Mouse (Mus musculus): Measurements from ENCODE around the gene Tmem150a. TPM values are rescaled to one million over a fixed set of nuclear protein-coding genes. Genes with fewer than 3 reads are reported as not detected.

Gene Tmem150a
- polyA plus RNA-seq, 1 experiment from 2014 or later, result 43.9 TPM

GRCm38 (mm10) chr6:72347166-72347941, 7.9 kb upstream of the Tmem150a start, which contains the start of gene 0610030E20Rik:
Gene 0610030E20Rik (plus strand): TSS chr6:72347317.
- peak within 1 kb of the TSS; percentile 98 for H3K9ac ChIP-seq (replicated peaks; ENCODE audit: low read length)
- no peaks in the 10 kb centered on the region for H3K27me3 ChIP-seq (ENCODE audit: insufficient read depth, low read length)
- no peaks in the 10 kb centered on the region for H3K9me3 ChIP-seq (ENCODE audit: low read length)
- WGBS, result under 1% methylated on average over 71 of the region's 72 CpGs
- H3K36me3 ChIP-seq (ENCODE audit: insufficient read depth, low read length), result peaks cover 26% of the 10 kb centered on the region; the same call in 1 of the 2 replicates
- peak within 1 kb of the TSS; percentile 77 for H3K4me2 ChIP-seq (replicated peaks; ENCODE audit: low read depth, low read length)
- H3K4me3 ChIP-seq (ENCODE audit: low read length), result peak within 1 kb of the TSS; percentile 90
- peak within 1 kb of the TSS; percentile 97 for H3K27ac ChIP-seq (ENCODE audit: low read length)
- peak; percentile 81 for ATAC-seq (ENCODE audit: low FRiP score, low TSS enrichment)
- H3K4me1 ChIP-seq (ENCODE audit: insufficient read depth, low read length), result peaks cover 30% of the 10 kb centered on the region

DNA sequence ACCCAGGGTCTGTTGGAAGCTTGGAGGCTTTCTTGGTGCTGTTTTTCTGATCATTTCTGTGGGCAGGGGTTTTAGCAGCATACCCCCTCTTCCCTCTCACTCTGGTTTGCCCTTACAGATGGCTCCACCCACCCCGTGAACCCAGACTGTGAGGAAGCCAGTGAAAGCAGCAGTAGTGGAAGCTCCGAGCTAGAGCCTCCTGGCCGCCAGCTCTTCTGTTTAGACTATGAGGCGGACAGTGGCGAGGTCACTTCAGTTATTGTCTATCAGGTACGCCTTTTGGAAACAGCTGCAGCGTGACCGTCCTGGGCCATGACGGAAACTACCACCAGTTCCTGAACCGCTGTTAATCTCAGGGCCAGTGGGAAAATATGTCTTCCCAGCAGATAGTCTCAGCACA, 6.8 kb upstream of the Tmem150a start:
- ATAC-seq (ENCODE audit: low FRiP score, low TSS enrichment), result no peak
- Histone ChIP-seq H3K36me3 (ENCODE audit: insufficient read depth, low read length) (peaks cover 26% of the 10 kb centered on the region; the same call in 1 of the 2 replicates), H3K4me2 (replicated peaks; ENCODE audit: low read depth, low read length) (peak overlapping the region; percentile 77), H3K4me3 (ENCODE audit: low read length) (peak overlapping the region; percentile 90; the same call in 1 of the 2 replicates), H3K4me1 (ENCODE audit: insufficient read depth, low read length) (peaks cover 30% of the 10 kb centered on the region), H3K9me3 (ENCODE audit: low read length) (no peaks in the 10 kb centered on the region), H3K27ac (ENCODE audit: low read length) (no peak overlapping the region), H3K27me3 (ENCODE audit: insufficient read depth, low read length) (no peaks in the 10 kb centered on the region), H3K9ac (replicated peaks; ENCODE audit: low read length) (peak overlapping the region; percentile 98; the same call in 1 of the 2 replicates)
- WGBS, result 80% methylated on average over 10 of the region's 10 CpGs

GRCm38 (mm10) chr6:72350214-72350613, 5.0 kb upstream of the Tmem150a start:
- Histone ChIP-seq H3K4me2 (replicated peaks; ENCODE audit: low read depth, low read length) (no peak overlapping the region), H3K36me3 (ENCODE audit: insufficient read depth, low read length) (peaks cover 26% of the 10 kb centered on the region; the same call in 1 of the 2 replicates), H3K9me3 (ENCODE audit: low read length) (no peaks in the 10 kb centered on the region), H3K27me3 (ENCODE audit: insufficient read depth, low read length) (no peaks in the 10 kb centered on the region), H3K4me1 (ENCODE audit: insufficient read depth, low read length) (peaks cover 21% of the 10 kb centered on the region), H3K27ac (ENCODE audit: low read length) (no peak overlapping the region), H3K4me3 (ENCODE audit: low read length) (no peak overlapping the region), H3K9ac (replicated peaks; ENCODE audit: low read length) (no peak overlapping the region)
- no peak for ATAC-seq (ENCODE audit: low FRiP score, low TSS enrichment)
- 91% methylated on average over 2 of the region's 2 CpGs for WGBS

- no peak for ATAC-seq (ENCODE audit: low FRiP score, low TSS enrichment)
- no peak overlapping the region for H3K27ac ChIP-seq (ENCODE audit: low read length)
- H3K9me3 ChIP-seq (ENCODE audit: low read length), result no peaks in the 10 kb centered on the region
- no peak overlapping the region for H3K9ac ChIP-seq (replicated peaks; ENCODE audit: low read length)
- H3K4me3 ChIP-seq (ENCODE audit: low read length), result no peak overlapping the region
- H3K36me3 ChIP-seq (ENCODE audit: insufficient read depth, low read length), result peaks cover 26% of the 10 kb centered on the region; the same call in 1 of the 2 replicates
- H3K4me2 ChIP-seq (replicated peaks; ENCODE audit: low read depth, low read length), result no peak overlapping the region
- WGBS, result 71% methylated on average over 5 of the region's 5 CpGs
- no peaks in the 10 kb centered on the region for H3K27me3 ChIP-seq (ENCODE audit: insufficient read depth, low read length)
- H3K4me1 ChIP-seq (ENCODE audit: insufficient read depth, low read length), result peaks cover 24% of the 10 kb centered on the region
These were observed 2.4 kb upstream of the Tmem150a start for GRCm38 (mm10) chr6:72352636-72353405.

GRCm38 (mm10) chr6:72354025-72354424, 1.2 kb upstream of the Tmem150a start:
- H3K4me2 ChIP-seq (replicated peaks; ENCODE audit: low read depth, low read length), result no peak overlapping the region
- no peak overlapping the region for H3K27ac ChIP-seq (ENCODE audit: low read length)
- no peak for ATAC-seq (ENCODE audit: low FRiP score, low TSS enrichment)

DNA sequence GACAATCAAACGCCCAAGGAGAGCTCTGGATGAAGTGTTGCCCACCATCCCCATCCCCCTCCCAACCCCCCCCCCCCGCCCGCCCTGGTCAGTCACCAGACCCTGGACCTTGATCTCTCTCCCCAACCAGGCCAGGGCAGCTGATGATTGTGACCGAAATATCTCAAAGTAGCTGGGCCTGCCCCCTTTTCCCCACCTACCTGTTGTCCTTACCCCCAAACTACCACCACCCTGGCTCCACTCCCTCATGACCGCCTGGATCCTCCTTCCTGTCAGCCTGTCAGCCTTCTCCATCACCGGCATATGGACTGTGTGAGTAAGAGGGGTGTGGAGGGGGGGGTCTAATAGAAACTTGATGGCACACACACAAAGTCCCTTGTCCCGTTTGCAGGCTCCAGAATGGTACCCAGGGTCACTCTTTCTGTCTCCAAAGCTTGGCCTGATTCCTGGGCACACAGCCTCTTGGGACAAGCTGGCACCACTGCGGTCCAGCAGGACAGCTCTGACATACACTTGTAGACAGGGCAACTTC, 820 bp downstream of the Tmem150a start:
- WGBS, result 30% methylated on average over 8 of the region's 8 CpGs
- Histone ChIP-seq H3K9me3 (ENCODE audit: low read length) (no peaks in the 10 kb centered on the region), H3K36me3 (ENCODE audit: insufficient read depth, low read length) (peaks cover 29% of the 10 kb centered on the region), H3K4me2 (replicated peaks; ENCODE audit: low read depth, low read length) (peak overlapping the region; percentile 79), H3K27ac (ENCODE audit: low read length) (no peak overlapping the region; the same call in 1 of the 2 replicates), H3K27me3 (ENCODE audit: insufficient read depth, low read length) (no peaks in the 10 kb centered on the region), H3K4me1 (ENCODE audit: insufficient read depth, low read length) (peaks cover 20% of the 10 kb centered on the region), H3K9ac (replicated peaks; ENCODE audit: low read length) (peak overlapping the region; percentile 75), H3K4me3 (ENCODE audit: low read length) (peak overlapping the region; percentile 64)
- peak; percentile 4; the same call in 1 of the 2 replicates for ATAC-seq (ENCODE audit: low FRiP score, low TSS enrichment)

More at GRCm38 (mm10) chr6:72354025-72354424, 1.2 kb upstream of the Tmem150a start:
- 75% methylated on average over 1 of the region's 1 CpGs for WGBS
- no peaks in the 10 kb centered on the region for H3K9me3 ChIP-seq (ENCODE audit: low read length)
- H3K4me3 ChIP-seq (ENCODE audit: low read length), result no peak overlapping the region
- H3K27me3 ChIP-seq (ENCODE audit: insufficient read depth, low read length), result no peaks in the 10 kb centered on the region
- no peak overlapping the region for H3K9ac ChIP-seq (replicated peaks; ENCODE audit: low read length)
- peaks cover 31% of the 10 kb centered on the region for H3K36me3 ChIP-seq (ENCODE audit: insufficient read depth, low read length)
- H3K4me1 ChIP-seq (ENCODE audit: insufficient read depth, low read length), result peaks cover 13% of the 10 kb centered on the region

DNA sequence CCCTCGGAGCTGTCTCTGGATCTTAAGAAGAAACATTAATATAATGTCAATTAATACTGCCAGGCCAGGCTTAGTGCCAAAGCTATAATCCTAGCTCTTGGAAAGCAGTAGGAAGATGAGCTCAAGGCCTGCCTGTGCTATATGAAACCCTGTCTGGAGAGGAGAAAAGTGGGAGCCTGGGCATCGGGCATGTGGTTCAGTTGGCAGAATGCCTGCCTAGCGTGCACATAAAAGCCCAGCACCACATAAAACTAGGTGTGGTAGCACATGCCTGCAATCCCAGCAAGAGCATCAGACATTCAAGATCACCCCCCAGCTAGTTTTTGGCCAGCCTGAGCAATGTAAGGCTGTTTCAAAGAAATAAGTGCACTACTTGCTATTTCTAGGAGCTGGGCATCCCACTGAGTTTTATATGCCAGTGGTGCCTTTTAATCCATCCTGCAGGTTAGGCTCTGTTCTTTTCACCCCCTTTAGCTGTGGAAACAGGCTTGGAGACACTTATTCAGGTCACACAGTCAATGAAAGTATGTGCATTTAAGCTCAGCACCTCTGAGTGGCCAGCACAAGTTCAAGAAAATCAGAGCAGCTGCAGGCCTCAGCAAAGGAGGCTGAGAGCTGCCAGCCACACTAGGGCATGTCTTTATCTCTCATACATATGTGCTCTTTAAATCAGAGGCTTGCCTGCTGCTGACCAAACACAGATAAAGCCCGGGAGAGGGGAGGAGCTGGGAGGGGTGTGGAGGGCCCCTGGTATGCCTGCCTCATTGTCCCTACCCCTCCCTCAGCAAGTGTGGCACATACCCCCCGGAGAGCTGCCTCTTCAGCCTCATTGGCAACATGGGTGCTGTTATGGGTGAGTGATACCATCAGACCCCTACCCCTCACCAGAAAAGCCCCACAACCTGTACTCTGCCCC, 2.2 kb downstream of the Tmem150a start:
- H3K27ac ChIP-seq (ENCODE audit: low read length), result no peak overlapping the region
- H3K9ac ChIP-seq (replicated peaks; ENCODE audit: low read length), result no peak overlapping the region
- H3K9me3 ChIP-seq (ENCODE audit: low read length), result no peaks in the 10 kb centered on the region
- no peak overlapping the region for H3K4me2 ChIP-seq (replicated peaks; ENCODE audit: low read depth, low read length)
- peaks cover 27% of the 10 kb centered on the region for H3K4me1 ChIP-seq (ENCODE audit: insufficient read depth, low read length)
- no peaks in the 10 kb centered on the region for H3K27me3 ChIP-seq (ENCODE audit: insufficient read depth, low read length)
- H3K4me3 ChIP-seq (ENCODE audit: low read length), result no peak overlapping the region
- ATAC-seq (ENCODE audit: low FRiP score, low TSS enrichment), result no peak
- peaks cover 26% of the 10 kb centered on the region for H3K36me3 ChIP-seq (ENCODE audit: insufficient read depth, low read length)
- WGBS, result 78% methylated on average over 5 of the region's 5 CpGs

- ATAC-seq (ENCODE audit: low FRiP score, low TSS enrichment), result no peak
- Histone ChIP-seq H3K9ac (replicated peaks; ENCODE audit: low read length) (no peak overlapping the region), H3K27ac (ENCODE audit: low read length) (no peak overlapping the region), H3K4me2 (replicated peaks; ENCODE audit: low read depth, low read length) (no peak overlapping the region), H3K36me3 (ENCODE audit: insufficient read depth, low read length) (peaks cover 26% of the 10 kb centered on the region), H3K4me3 (ENCODE audit: low read length) (no peak overlapping the region), H3K27me3 (ENCODE audit: insufficient read depth, low read length) (no peaks in the 10 kb centered on the region), H3K4me1 (ENCODE audit: insufficient read depth, low read length) (peaks cover 32% of the 10 kb centered on the region), H3K9me3 (ENCODE audit: low read length) (no peaks in the 10 kb centered on the region)
- WGBS, result 89% methylated on average over 10 of the region's 10 CpGs
These were observed 3.0 kb downstream of the Tmem150a start for GRCm38 (mm10) chr6:72358086-72358764.
